Mouse (Mus musculus): ENCODE results near the gene Lmtk3.

GRCm38 (mm10) chr7:45739820-45740219 is 43.7 kb upstream of the Lmtk3 start:
- no peak for TF ChIP-seq CTCF (IDR thresholded peaks at IDR 0.05; ENCODE audit: low read depth)
- no peak for TF ChIP-seq EP300 (optimal IDR thresholded peaks at IDR 0.05)

All from stomach, postnatal 0 days (tissue).